Mouse (Mus musculus): Measurements from ENCODE around the gene Enpp5.

DNA sequence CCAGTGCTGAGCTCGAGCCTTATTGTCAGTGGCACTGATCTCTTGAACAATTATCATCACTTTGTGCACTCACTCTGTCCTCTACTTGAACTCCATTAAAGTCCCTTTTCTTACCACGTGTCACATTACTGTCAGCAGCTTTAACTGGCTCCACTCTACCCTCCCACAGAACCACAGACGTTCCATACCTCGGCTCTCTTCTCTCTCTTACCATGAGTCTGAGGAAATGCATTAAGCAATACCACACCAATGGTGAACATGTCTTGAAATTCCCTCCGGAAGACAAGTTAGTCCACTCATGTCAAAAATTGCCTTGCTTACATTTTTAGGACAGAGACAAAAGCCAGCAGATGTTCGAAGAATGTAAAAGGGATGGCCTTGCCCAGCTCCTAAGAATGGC lies 9.7 kb upstream of the Enpp5 start:
- TF ChIP-seq CTCF (IDR thresholded peaks at IDR 0.05; ENCODE audit: borderline replicate concordance, insufficient read depth, low read depth, low read length) (no peak), POLR2A (IDR thresholded peaks at IDR 0.05; ENCODE audit: borderline replicate concordance, insufficient read depth, low read length) (no peak)
